Mouse (Mus musculus) layer of hippocampus, adult 9-10 months (tissue): Measurements from ENCODE around the gene Nlrc3.

Experiments
- DNase-seq: peaks from one replicate; pipeline ENCODE4 v3.0.0; 2022; ENCODE audit warnings: low spot score

Nlrc3 gene

DNA sequence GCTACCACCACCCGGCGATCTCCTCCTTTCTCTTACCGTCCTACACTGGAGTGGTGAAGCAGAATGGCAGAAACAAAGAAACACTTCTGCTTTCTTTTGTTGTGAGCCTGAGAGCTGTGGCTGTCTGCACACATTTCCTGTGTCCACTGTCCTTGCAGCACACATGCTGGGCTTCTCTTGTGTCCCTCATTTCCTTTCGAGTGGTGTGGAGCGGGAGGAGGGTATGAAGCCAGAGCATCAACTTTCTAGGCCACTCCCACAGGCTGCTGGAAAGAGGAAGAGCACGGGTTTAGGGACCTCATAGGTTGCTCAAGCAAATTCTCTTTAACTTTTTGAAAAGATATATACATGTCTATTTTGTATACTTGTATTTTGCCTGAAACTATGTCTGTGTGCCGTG, 47.3 kb downstream of the Nlrc3 start:
- no peak for DNase-seq

DNA sequence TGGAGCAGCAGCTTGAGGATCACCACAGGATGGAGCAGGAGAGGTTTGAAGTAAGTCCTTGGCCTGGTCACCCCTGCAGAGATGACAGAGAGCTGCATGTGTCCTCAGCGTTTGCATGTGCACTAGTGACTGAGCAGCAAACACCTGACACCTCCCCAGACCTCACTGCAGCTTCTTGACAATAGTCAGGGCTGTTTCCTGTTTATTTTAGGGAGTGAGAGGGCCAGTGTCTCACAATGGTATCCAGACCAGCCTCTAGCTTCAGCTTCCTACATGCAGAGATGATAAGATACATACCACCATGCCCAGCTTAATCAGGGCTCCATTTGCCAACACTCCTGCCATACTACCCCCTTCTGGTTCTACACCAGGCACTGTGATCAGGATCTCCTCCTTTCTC, 47.9 kb downstream of the Nlrc3 start:
- no peak for DNase-seq

DNA sequence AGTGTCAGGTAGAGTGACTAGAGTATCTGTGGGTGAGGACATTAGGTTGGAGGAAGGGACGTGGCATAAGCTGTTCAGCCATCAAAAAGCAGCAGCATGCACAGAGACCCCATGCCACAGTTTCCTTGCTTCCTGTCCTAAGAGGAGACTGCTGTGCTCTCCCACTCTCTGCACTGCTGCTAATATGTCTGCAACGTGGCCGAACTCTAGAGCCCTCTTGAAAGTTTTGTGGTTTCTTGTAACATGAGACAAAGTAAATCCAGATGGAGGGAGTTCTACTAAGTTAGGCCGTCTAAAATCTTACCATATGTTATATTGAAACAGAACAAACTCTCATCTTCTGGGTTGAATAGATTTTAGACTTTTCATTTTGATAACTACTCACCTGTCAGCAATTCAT, 52.5 kb downstream of the Nlrc3 start:
- DNase-seq: no peak

DNA sequence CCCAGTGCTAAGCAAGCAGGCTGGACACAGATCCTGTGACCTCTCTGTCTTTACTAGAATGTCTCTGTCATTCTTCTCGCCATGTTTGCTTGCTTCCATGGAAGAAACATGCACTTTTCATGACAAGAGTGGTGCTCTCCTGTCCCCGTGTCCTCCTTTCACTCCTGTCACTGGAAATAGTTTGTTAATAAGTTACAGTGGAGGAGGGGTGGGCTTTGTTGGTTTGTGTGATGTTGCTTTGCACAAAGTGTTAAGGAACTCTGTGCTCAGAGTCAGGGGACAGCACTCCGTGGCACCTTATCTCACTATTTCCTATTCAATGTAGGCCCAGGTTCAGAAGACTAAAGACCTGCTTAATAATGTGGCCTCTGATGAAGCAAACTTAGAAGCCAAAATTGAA, 52.9 kb downstream of the Nlrc3 start:
- DNase-seq: no peak

DNA sequence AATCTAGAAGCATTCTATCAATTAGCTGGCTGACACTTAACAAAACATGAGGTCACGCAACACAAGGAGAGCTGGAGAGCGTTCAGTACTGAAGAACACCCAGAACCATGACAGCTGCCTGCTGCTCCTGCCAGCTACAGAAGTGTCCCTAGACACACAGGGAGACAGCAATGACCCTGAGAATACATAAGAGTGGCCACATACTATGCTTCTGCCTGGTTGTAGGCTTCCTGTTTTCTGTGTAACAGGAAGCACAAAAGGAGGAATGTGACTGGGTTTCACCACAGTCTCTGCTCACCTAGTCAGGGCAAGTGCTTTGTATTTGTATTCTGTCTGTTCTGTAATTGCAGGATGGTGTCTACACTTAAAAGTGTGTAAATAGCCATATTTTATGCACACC, 55.7 kb downstream of the Nlrc3 start:
- no peak for DNase-seq

DNA sequence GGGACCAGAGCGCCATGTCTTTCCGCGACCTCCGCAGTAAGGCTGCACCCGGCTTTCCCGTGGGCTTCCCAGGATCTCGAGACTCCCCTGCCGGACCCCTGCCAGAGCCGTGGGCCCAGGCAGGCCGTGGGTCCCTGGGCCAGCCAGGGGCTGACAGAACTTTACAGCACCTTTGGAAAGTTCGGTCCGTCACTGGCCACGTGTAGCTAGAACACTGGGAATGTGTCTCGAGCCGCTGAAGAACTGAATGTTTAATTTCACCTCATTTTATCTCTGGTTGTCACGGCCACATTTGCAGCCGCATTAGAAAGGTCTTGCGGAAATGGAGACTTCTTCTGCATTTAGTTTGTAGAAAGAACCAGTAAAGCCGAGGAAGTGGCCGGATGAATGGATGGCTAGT, 67.3 kb downstream of the Nlrc3 start:
- DNase-seq: no peak

DNA sequence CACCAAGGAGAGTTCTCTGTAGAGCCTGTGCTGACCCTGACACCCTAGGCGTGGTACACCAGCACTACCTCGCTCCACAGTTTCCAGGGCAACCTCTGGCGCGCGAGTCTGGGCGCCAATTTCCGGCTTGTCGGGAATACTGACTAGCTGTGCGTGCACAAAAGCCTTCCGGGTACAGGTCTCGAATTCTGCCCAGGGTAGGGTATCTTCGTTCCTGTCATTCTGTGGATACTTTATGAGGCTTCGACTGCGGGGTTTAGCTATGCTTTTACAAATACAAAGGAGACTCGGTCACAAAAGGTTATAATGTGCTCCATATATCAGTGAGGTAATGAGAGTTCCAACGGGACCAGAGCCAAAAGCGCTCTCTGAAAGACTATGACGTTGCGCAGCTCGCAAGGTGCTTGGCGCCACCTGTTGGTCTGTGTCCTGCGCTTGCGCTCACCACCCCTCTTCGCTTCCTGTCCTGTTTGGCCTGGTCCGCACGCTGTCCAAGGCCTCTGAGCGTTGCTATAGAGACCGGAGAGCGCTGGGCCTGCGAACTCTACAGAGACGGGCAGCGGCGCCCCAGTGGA, 67.8 kb downstream of the Nlrc3 start, which contains the start of the genes 1700037C18Rik and Cluap1:
TSS of gene 1700037C18Rik (minus strand) at position 153 of the 575 bp plus-strand sequence.
TSS of gene Cluap1 (plus strand) at position 265 of the 575 bp plus-strand sequence.
- DNase-seq: peak; percentile 91

DNA sequence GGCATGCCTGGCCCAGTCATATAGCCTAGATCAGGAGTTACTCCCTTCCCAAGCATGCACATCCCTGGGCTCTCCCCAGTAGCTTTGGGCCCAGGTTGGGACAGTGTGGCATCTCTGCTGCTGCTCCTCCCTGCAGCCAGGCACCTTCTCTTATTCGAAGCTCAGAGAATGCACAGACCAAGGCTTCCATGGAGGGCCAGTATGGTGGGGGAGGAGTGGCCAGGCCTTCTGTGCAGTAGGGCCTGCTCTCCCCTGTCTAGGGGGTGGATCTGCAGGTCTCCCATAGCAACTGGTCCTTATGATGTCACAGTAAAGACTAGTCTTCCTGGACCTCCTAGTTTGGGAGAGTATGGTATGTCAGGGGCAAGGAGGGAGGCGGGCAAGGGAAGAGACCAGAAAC, 69.0 kb downstream of the Nlrc3 start:
- no peak for DNase-seq

DNA sequence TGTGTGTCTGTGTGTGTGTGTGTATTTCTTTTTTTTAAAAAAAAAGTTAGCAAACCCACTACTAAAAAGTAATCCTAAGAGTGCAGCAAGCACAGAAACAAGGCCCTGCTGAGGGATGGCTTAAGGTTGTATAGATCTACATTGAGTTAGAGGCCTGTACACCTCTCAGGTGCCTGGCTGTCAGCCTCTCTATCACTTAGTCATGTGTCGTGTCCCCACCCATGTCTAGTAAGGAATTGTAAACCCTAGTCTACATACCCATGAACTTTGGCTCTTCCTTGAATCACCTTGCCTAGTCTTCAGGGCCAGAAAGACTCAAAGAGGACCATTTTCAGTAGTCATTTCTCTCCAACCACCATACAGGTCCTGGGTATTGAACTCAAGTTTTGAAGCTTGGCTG, 79.9 kb downstream of the Nlrc3 start:
- DNase-seq: no peak

DNA sequence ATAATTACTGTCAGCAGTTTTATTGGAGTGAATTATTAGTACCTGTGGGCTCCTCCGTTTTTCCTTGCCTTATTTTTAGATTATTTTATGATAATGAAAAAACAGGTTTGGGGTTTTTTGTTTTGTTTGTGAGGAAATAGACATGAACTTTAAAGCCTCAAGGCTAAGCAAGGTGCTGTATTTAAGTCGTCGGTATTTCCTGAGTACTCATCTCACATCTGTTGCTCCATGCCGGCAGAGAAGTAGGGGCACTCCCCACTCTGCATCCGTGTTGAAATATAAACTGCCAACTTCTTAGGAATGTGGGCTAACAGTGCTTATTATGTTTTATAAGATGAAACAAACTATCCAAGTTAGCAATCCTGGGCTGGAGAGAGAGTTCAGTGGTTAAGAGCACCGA, 80.4 kb downstream of the Nlrc3 start:
- no peak for DNase-seq

DNA sequence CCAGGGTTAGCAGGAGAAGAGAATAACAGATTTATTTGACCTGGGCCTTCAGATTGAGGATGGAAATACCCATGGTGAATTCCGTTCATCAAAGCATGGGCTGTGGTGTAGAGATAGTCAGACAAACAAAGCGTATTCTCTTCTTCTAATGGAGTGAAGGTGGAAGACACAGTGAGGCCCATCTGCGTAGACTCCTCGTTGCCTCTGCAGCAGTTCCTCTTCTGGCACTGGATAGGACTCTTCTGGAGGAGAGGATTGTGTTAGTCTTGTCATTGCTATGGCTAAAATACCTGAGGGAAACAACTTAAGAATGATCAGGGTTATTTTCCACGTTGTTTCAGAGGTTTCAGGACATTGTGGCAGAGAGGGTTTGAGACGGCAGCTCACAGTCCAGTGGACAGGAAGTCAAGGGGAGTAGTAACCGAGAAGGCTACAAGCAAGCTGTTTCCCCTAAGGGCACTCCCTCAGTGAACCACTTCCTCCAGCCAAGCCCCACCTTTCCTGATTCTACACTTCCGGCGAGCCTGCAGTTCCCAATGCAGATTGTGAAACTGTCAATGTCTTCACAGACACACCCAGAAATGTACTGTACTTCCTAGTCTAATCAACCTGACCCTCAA, 81.1 kb downstream of the Nlrc3 start:
- no peak for DNase-seq
